Mouse (Mus musculus) midbrain, embryonic 15.5 days (tissue): ENCODE measurements around the gene Fcer1a. TPM values are rescaled to one million over a fixed set of nuclear protein-coding genes. Genes with fewer than 3 reads are reported as not detected.
"Not testable (repeated sequence)": the region's sequence is repeated elsewhere in the genome, so short reads cannot be mapped to it uniquely, and the experiment has no call there.

ENCODE experiments used
- ATAC-seq: fragments of 200-750 bp; cut with Nextera tagmentation; replicated peaks from 2 replicates; pipeline ENCODE4 v1.8.0; 2017; ENCODE audit warnings: moderate TSS enrichment
- H3K27ac ChIP-seq: fragments of 300-500 bp; sonication (generic); 2 replicates; pipeline ENCODE4 v1.5.1; 2015; ENCODE audit warnings: mild to moderate bottlenecking, inconsistent platforms
- H3K27me3 ChIP-seq: fragments of 300-500 bp; sonication (generic); replicated peaks from 2 replicates; pipeline ENCODE4 v1.6.1; 2015; ENCODE audit warnings: inconsistent platforms
- H3K36me3 ChIP-seq: fragments of 300-500 bp; sonication (generic); replicated peaks from 2 replicates; pipeline ENCODE4 v1.6.1; 2015; ENCODE audit warnings: inconsistent platforms
- H3K4me1 ChIP-seq: fragments of 300-500 bp; sonication (generic); 2 replicates; pipeline ENCODE4 v1.6.1; 2015; ENCODE audit warnings: inconsistent platforms
- H3K4me2 ChIP-seq: fragments of 300-500 bp; sonication (generic); 2 replicates; pipeline ENCODE4 v1.6.1; 2015; ENCODE audit warnings: inconsistent platforms, mild to moderate bottlenecking, moderate library complexity
- H3K4me3 ChIP-seq: fragments of 300-500 bp; sonication (generic); 2 replicates; pipeline ENCODE4 v1.5.1; 2015; ENCODE audit warnings: mild to moderate bottlenecking, inconsistent platforms
- H3K9ac ChIP-seq: fragments of 300-500 bp; sonication (generic); 2 replicates; pipeline ENCODE4 v1.6.1; 2015; ENCODE audit warnings: mild to moderate bottlenecking, inconsistent platforms
- H3K9me3 ChIP-seq: fragments of 300-500 bp; sonication (generic); 2 replicates; pipeline ENCODE4 v1.6.1; 2016; ENCODE audit warnings: inconsistent platforms
- WGBS: fragments of 180-500 bp; shearing (Covaris S2); methylation state at CpG from one replicate; pipeline ENCODE4 v1.1.7; 2015; ENCODE audit warnings: mixed read lengths; 5-methylcytosine and 5-hydroxymethylcytosine counted together
- polyA plus RNA-seq: library from polyadenylated mRNA; unstranded; fragments of >200 nt; fragmentation: Nextera tagmentation; extraction: Ambion mirVana; gene quantifications from 2 replicates; pipeline ENCODE4 v1.2.1, GENCODE M21; 2015

Fcer1a gene
- not detected in 2 replicates for polyA plus RNA-seq

DNA sequence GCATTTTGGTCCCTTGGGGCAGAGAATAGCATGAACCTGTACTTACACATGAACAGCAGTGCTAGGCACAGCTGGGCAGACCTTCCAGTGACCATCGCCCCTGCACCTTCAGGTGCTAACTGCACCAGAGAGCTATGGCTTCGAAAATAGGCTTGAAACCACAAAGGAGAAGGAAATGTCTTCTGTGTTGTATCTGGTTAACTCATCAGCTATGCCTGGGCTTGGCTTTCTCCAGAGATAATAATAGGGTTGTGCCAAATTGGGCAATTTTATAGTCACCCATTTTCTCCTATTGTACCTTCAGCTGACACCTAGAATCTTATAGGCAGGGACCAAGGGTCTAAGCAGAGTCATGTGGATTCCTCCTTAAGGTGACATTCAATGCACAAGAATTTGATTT lies at the start of gene Fcer1a:
Fcer1a (minus strand) TSS at position 134 of the 400 bp plus-strand sequence.
- no peak within 1 kb of the TSS for H3K9ac ChIP-seq
- no peaks in the 10 kb centered on the region for H3K4me1 ChIP-seq
- no peak within 1 kb of the TSS for H3K4me3 ChIP-seq
- no peak for ATAC-seq
- no peaks in the 10 kb centered on the region for H3K9me3 ChIP-seq
- H3K4me2 ChIP-seq: no peak within 1 kb of the TSS
- H3K27ac ChIP-seq: no peak within 1 kb of the TSS
- H3K27me3 ChIP-seq: no peaks in the 10 kb centered on the region
- no peaks in the 10 kb centered on the region for H3K36me3 ChIP-seq
- WGBS: 92% methylated on average over 2 of the region's 2 CpGs

DNA sequence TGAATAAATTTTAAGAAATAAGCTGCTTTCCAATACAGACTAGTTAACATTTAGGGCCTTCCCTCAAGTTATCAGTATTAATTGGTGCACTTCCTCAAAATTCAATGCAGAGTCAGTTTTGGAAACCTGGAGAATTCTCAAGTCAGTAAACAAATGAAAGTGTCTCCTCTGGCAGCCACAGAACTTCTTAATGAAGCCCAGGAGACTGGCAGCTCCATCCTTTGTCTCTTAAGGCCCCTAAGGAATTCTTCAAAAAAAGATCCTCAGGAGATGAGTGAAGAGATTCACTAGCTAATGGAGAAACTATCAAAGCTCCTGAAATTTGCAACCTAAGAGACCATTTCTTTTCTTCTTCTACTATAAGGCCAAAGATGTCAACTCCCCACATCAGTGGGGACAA lies 38.7 kb upstream of the Fcer1a start, which contains the start of gene Olfr418:
Olfr418 (plus strand) TSS at position 301 of the 400 bp plus-strand sequence.
- no peaks in the 10 kb centered on the region for H3K9me3 ChIP-seq
- no peak for ATAC-seq
- H3K9ac ChIP-seq: no peak within 1 kb of the TSS
- no peak within 1 kb of the TSS for H3K4me3 ChIP-seq
- no peak within 1 kb of the TSS for H3K4me2 ChIP-seq
- H3K4me1 ChIP-seq: no peaks in the 10 kb centered on the region
- no peak within 1 kb of the TSS for H3K27ac ChIP-seq
- H3K36me3 ChIP-seq: no peaks in the 10 kb centered on the region
- no peaks in the 10 kb centered on the region for H3K27me3 ChIP-seq

DNA sequence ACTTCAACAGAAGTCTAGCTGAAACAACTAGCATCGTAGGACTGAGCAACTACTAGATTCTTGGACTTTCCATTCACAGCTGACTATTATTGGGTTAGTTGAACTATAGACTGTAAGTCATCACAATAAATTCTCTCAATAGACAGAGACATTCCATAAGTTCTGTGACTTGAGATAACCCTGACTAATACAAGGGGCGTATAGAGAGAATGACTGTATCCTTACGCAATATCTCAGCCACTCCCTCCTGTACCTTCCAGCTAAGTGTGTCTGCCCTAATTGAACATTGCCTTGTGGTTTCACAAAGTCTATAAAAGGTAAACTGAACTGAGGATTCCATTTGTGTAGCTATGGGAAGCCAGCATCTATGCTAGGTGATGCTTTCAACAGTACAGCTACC lies 22.9 kb upstream of the Fcer1a start:
- H3K27me3 ChIP-seq: no peaks in the 10 kb centered on the region
- H3K27ac ChIP-seq: no peak overlapping the region
- H3K4me1 ChIP-seq: no peaks in the 10 kb centered on the region
- H3K4me2 ChIP-seq: no peak overlapping the region
- no peak for ATAC-seq
- no peaks in the 10 kb centered on the region for H3K9me3 ChIP-seq
- H3K9ac ChIP-seq: no peak overlapping the region
- no peak overlapping the region for H3K4me3 ChIP-seq
- no peaks in the 10 kb centered on the region for H3K36me3 ChIP-seq
- 95% methylated on average over 3 of the region's 3 CpGs for WGBS

- H3K9ac ChIP-seq, H3K27ac ChIP-seq, H3K36me3 ChIP-seq, H3K4me2 ChIP-seq, H3K4me1 ChIP-seq, H3K4me3 ChIP-seq, ATAC-seq, H3K9me3 ChIP-seq, H3K27me3 ChIP-seq: not testable (repeated sequence)
- WGBS: 87% methylated on average over 1 of the region's 1 CpGs
Measured at GRCm38 (mm10) chr1:173237004-173237403, 10.0 kb upstream of the Fcer1a start.

DNA sequence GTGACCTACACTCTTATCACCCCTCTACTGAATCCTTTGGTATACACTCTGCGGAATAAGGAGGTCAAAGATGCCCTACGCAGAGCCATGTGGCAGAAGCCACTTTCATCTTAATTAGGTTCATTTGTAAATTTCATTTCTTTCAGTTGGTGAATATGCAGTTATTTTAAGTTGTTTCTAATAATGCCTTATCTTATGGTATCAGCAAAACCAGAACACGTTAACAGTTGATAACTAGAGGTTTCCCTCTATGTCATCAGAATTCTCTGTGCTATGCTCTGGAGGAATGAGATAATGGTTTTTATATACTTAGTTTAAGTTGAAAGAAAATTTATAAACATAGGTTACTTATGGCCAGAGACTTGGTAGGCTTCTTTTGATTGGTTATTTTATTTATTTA lies 10.5 kb downstream of the Fcer1a start:
- no peaks in the 10 kb centered on the region for H3K4me1 ChIP-seq
- no peak overlapping the region for H3K4me2 ChIP-seq
- H3K36me3 ChIP-seq: no peaks in the 10 kb centered on the region
- 95% methylated on average over 3 of the region's 3 CpGs for WGBS
- ATAC-seq: no peak
- no peak overlapping the region for H3K9ac ChIP-seq
- no peaks in the 10 kb centered on the region for H3K9me3 ChIP-seq
- no peak overlapping the region for H3K27ac ChIP-seq
- H3K27me3 ChIP-seq: no peaks in the 10 kb centered on the region
- H3K4me3 ChIP-seq: no peak overlapping the region

GRCm38 (mm10) chr1:173212092-173212491 lies 14.9 kb downstream of the Fcer1a start, which contains the start of gene Olfr1404:
Gene Olfr1404, plus strand, starts transcription at chr1:173212392.
- no peaks in the 10 kb centered on the region for H3K4me1 ChIP-seq
- no peaks in the 10 kb centered on the region for H3K9me3 ChIP-seq
- no peak within 1 kb of the TSS for H3K9ac ChIP-seq
- no peak for ATAC-seq
- no peaks in the 10 kb centered on the region for H3K36me3 ChIP-seq
- H3K27ac ChIP-seq: no peak within 1 kb of the TSS
- H3K4me3 ChIP-seq: no peak within 1 kb of the TSS
- H3K27me3 ChIP-seq: no peaks in the 10 kb centered on the region
- 82% methylated on average over 5 of the region's 5 CpGs for WGBS
- H3K4me2 ChIP-seq: no peak within 1 kb of the TSS

- no peak for ATAC-seq
- Histone ChIP-seq H3K36me3 (no peaks in the 10 kb centered on the region), H3K4me2 (no peak within 1 kb of the TSS), H3K27ac (no peak within 1 kb of the TSS), H3K9me3 (no peaks in the 10 kb centered on the region), H3K27me3 (no peaks in the 10 kb centered on the region), H3K4me1 (no peaks in the 10 kb centered on the region), H3K9ac (no peak within 1 kb of the TSS), H3K4me3 (no peak within 1 kb of the TSS)
- WGBS: 64% methylated on average over 5 of the region's 5 CpGs
Measured at GRCm38 (mm10) chr1:173197508-173197907, 29.5 kb downstream of the Fcer1a start, which contains the start of gene Olfr218. Gene Olfr218, plus strand, starts transcription at chr1:173197808.

DNA sequence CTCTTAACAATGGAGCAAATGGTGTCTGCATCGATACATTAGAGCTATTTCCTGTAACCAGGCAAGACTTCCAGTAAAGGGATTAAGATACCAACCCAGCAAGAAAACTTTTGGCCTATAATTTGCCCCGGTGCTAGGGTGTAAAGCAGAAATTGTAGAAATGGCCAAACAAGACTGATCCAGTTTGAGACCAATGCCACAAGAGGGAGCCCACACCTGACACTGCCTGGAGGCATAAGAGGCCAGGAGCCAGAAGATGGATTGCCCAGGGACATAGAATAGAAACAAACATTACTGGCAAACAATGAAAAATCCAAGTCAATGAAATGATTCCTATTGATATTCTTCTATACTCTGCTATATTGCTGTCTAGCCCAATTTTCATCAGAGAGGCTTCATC lies 30.7 kb downstream of the Fcer1a start:
- no peak overlapping the region for H3K27ac ChIP-seq
- H3K9ac ChIP-seq: no peak overlapping the region
- H3K4me1 ChIP-seq: no peaks in the 10 kb centered on the region
- no peak overlapping the region for H3K4me2 ChIP-seq
- ATAC-seq: no peak
- WGBS: 89% methylated on average over 2 of the region's 2 CpGs
- H3K4me3 ChIP-seq: no peak overlapping the region
- H3K27me3 ChIP-seq: no peaks in the 10 kb centered on the region
- no peaks in the 10 kb centered on the region for H3K9me3 ChIP-seq
- H3K36me3 ChIP-seq: no peaks in the 10 kb centered on the region

GRCm38 (mm10) chr1:173192059-173192458 lies 35.0 kb downstream of the Fcer1a start:
- no peak for ATAC-seq
- Histone ChIP-seq H3K9me3 (no peaks in the 10 kb centered on the region), H3K27me3 (no peaks in the 10 kb centered on the region), H3K9ac (no peak overlapping the region), H3K4me1 (no peaks in the 10 kb centered on the region), H3K4me2 (no peak overlapping the region), H3K36me3 (no peaks in the 10 kb centered on the region), H3K4me3 (no peak overlapping the region), H3K27ac (no peak overlapping the region)
- 84% methylated on average over 3 of the region's 3 CpGs for WGBS

- H3K36me3 ChIP-seq: no peaks in the 10 kb centered on the region
- no peak within 1 kb of the TSS for H3K9ac ChIP-seq
- no peaks in the 10 kb centered on the region for H3K9me3 ChIP-seq
- H3K27ac ChIP-seq: no peak within 1 kb of the TSS
- H3K4me1 ChIP-seq: no peaks in the 10 kb centered on the region
- H3K4me3 ChIP-seq: no peak within 1 kb of the TSS
- 64% methylated on average over 3 of the region's 3 CpGs for WGBS
- no peak for ATAC-seq
- no peaks in the 10 kb centered on the region for H3K27me3 ChIP-seq
- no peak within 1 kb of the TSS for H3K4me2 ChIP-seq
Measured at GRCm38 (mm10) chr1:173190540-173190939, 36.5 kb downstream of the Fcer1a start, which contains the start of gene Olfr1406. Gene Olfr1406, minus strand, starts transcription at chr1:173190640.

- no peak overlapping the region for H3K27ac ChIP-seq
- no peak overlapping the region for H3K4me2 ChIP-seq
- H3K9me3 ChIP-seq: no peaks in the 10 kb centered on the region
- no peak for ATAC-seq
- H3K36me3 ChIP-seq: no peaks in the 10 kb centered on the region
- H3K4me1 ChIP-seq: no peaks in the 10 kb centered on the region
- H3K27me3 ChIP-seq: no peaks in the 10 kb centered on the region
- no peak overlapping the region for H3K9ac ChIP-seq
- no peak overlapping the region for H3K4me3 ChIP-seq
Measured at GRCm38 (mm10) chr1:173174154-173174842, 52.7 kb downstream of the Fcer1a start.
